Mouse (Mus musculus) hindbrain, postnatal 0 days (tissue): ENCODE results near the gene Srsf7. TPM values are rescaled to one million over a fixed set of nuclear protein-coding genes. Genes with fewer than 3 reads are reported as not detected.
A peak's percentile ranks its signal among the peaks of the same experiment; 100 is the strongest.
"Not testable (repeated sequence)": the region's sequence is repeated elsewhere in the genome, so short reads cannot be mapped to it uniquely, and the experiment has no call there.

ENCODE experiments used
- ATAC-seq: fragments of 200-750 bp; cut with Nextera tagmentation; 2 replicates; pipeline ENCODE4 v1.8.0; 2017; ENCODE audit warnings: mild to moderate bottlenecking, moderate TSS enrichment, moderate library complexity
- DNase-seq: peaks from one replicate; pipeline ENCODE4 v3.0.0-alpha.2; 2015; ENCODE audit warnings: low spot score
- H3K27ac ChIP-seq: fragments of 300-500 bp; sonication (generic); 2 replicates; pipeline ENCODE4 v1.5.1; 2014; ENCODE audit warnings: mild to moderate bottlenecking
- H3K27me3 ChIP-seq: fragments of 300-500 bp; sonication (generic); 2 replicates; pipeline ENCODE4 v1.6.1; 2014; ENCODE audit warnings: low read length, mixed read lengths; ENCODE audit not compliant: insufficient read depth
- H3K36me3 ChIP-seq: fragments of 300-500 bp; sonication (generic); 2 replicates; pipeline ENCODE4 v1.6.1; 2014; ENCODE audit warnings: low read length, mixed read lengths; ENCODE audit not compliant: insufficient read depth
- H3K4me1 ChIP-seq: fragments of 300-500 bp; sonication (generic); 2 replicates; pipeline ENCODE4 v1.6.1; 2014; ENCODE audit warnings: antibody characterized with exemption, low read length, mixed read lengths; ENCODE audit not compliant: insufficient read depth
- H3K4me2 ChIP-seq: fragments of 300-500 bp; sonication (generic); 2 replicates; pipeline ENCODE4 v1.6.1; 2014; ENCODE audit warnings: low read depth, mild to moderate bottlenecking, low read length, moderate library complexity, mixed read lengths
- H3K4me3 ChIP-seq: fragments of 300-500 bp; sonication (generic); 2 replicates; pipeline ENCODE4 v1.5.1; 2014; ENCODE audit warnings: low read length
- H3K9ac ChIP-seq: fragments of 300-500 bp; sonication (generic); replicated peaks from 2 replicates; pipeline ENCODE4 v1.6.1; 2014; ENCODE audit warnings: mild to moderate bottlenecking, low read length, moderate library complexity, mixed read lengths
- H3K9me3 ChIP-seq: fragments of 300-500 bp; sonication (generic); 2 replicates; pipeline ENCODE4 v1.6.1; 2016; ENCODE audit warnings: low read length, mixed read lengths
- CTCF ChIP-seq: IDR thresholded peaks from 2 replicates; pipeline ENCODE4 v1.5.1; 2016; ENCODE audit warnings: antibody characterized with exemption, control low read depth, low read depth
- WGBS: fragments of 180-500 bp; shearing (Covaris S2); extraction: QIAGEN DNeasy Blood & Tissue Kit; methylation state at CpG from one replicate; pipeline ENCODE4 v1.1.7; 2014; 5-methylcytosine and 5-hydroxymethylcytosine counted together
- polyA plus RNA-seq: library from polyadenylated mRNA; unstranded; fragments of >200 nt; fragmentation: Nextera tagmentation; extraction: Ambion mirVana; gene quantifications from 2 replicates; pipeline ENCODE4 v1.2.1, GENCODE M21; 2015
- total RNA-seq: library from RNA; depleted of rRNA; stranded (reverse); fragments of >200 nt; gene quantifications from 2 replicates; pipeline ENCODE4 v1.2.3, GENCODE M21; 2014

Srsf7 gene
- total and polyA plus RNA-seq, 2 experiments from 2014 or later: 111 to 227 TPM

DNA sequence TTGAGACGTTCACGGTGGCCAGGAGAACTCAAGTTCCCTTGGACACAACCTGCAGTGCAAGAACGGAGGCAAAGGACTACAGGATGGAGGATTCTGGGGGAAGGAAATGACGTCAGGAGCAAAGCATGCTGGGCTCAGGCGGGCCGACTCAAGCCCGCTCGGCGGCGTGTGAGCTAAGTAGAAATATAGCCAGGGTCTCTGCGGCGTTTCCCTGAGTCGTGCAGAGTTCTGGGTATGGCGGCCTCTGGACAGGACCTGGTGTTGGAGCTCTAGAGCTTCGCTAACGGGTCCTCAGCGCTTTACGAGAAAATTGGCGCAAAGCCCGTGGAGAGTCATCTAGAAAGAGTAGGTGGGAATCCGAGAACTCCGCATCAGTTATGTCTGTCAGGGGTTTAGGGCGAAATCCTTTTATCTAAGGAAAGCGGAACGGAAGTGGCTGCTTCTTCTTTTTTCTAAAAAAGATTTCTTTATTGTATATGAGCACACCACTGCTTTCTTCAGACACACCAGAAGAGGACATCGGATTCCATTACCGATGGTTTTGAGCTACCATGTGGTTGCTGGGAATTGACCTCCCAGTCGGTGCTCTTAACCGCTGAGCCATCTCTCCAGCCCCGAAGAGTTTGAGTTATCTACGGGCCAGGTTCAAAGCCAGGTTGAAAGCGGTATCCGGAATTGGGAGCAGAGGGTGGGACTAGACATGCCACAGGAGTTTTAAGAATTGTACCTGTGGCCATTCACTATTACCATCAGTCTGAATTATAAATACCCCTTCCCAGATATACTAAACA, 17.4 kb upstream of the Srsf7 start, which contains the start of gene Gemin6:
TSS of gene Gemin6 (plus strand) at position 116 of the 791 bp plus-strand sequence.
- TF ChIP-seq CTCF: no peak
- peak; percentile 97 for ATAC-seq

DNA sequence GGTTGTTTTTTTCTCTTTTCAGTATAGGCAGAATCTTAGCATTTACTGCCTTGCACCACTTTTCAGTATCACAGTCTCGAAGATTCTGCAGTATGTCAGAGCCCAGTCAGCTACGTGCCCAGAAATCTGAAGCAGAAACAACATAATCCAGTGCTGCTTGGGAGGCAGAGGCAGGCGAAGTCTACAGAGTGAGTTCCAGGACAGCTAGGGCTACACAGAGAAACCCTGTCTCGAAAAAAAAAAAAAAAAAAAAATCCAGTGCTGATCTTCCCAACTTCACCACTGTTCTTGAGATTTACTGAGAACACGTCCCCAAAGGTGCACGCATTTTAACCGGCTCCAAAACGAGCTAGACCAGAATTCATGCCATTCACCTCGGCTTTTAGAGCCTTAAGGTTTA, 16.7 kb upstream of the Srsf7 start:
- Histone ChIP-seq H3K27me3 (no peaks in the 10 kb centered on the region), H3K9ac (peak overlapping the region; percentile 60), H3K4me2 (peak overlapping the region; percentile 70), H3K4me1 (peaks cover 5% of the 10 kb centered on the region; the same call in 1 of the 2 replicates), H3K9me3 (no peaks in the 10 kb centered on the region), H3K27ac (peak overlapping the region; percentile 85; the same call in 1 of the 2 replicates), H3K4me3 (peak overlapping the region; percentile 57), H3K36me3 (no peaks in the 10 kb centered on the region)
- 7% methylated on average over 9 of the region's 9 CpGs for WGBS
- TF ChIP-seq CTCF: no peak
- DNase-seq (no peak), ATAC-seq (peak; percentile 63)

More for the DNA sequence above, 17.4 kb upstream of the Srsf7 start, which contains the start of gene Gemin6:
- no peaks in the 10 kb centered on the region for H3K36me3 ChIP-seq
- no peaks in the 10 kb centered on the region for H3K9me3 ChIP-seq
- peaks cover 5% of the 10 kb centered on the region; the same call in 1 of the 2 replicates for H3K4me1 ChIP-seq
- peak within 1 kb of the TSS; percentile 57 for H3K4me3 ChIP-seq
- peak within 1 kb of the TSS; percentile 60 for H3K9ac ChIP-seq
- peak; percentile 96 for DNase-seq
- WGBS: under 1% methylated on average over 33 of the region's 33 CpGs
- peak within 1 kb of the TSS; percentile 70 for H3K4me2 ChIP-seq
- H3K27ac ChIP-seq: peak within 1 kb of the TSS; percentile 85
- H3K27me3 ChIP-seq: no peaks in the 10 kb centered on the region

DNA sequence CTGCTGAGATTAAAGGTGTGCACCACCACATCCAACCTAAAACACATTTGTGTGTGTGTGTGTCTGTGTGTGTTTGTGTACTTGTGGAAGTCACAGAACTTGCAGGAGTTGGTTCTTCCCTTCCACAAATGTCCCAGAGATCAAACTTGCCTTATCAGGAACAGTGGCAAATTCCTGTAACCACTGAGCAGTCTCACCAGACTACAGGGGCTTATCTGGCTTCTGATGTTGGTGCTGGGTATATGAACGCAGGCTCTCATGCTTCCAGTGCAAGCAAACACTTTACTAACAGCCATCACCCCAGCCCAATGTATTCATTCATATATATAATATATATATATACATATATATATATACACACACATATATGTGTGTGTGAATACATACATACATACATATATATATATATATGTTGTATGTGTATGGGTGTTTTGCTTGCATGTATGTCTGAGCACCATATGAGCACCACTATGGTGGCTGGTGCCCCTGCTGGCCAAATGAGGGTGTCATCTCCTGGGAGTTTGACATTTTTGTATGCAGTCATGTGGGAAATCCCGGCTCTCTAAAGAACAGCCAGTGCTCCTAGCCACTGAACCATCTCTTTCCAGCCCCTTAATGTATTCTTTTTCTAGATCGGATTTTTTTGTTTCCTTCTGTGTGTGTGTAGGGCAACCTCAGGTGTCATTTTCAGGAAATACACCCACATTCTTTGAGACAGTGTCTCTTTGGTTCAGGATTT, 15.0 kb upstream of the Srsf7 start:
- peak; percentile 44 for TF ChIP-seq CTCF
- Histone ChIP-seq H3K36me3 (no peaks in the 10 kb centered on the region), H3K4me1 (peaks cover 5% of the 10 kb centered on the region; the same call in 1 of the 2 replicates), H3K27ac (no peak overlapping the region), H3K9ac (no peak overlapping the region), H3K4me2 (no peak overlapping the region), H3K27me3 (no peaks in the 10 kb centered on the region), H3K9me3 (no peaks in the 10 kb centered on the region), H3K4me3 (no peak overlapping the region)
- ATAC-seq (no peak), DNase-seq (peak; percentile 30)
- whole genome bisulfite sequencing: 61% methylated on average over 3 of the region's 3 CpGs

DNA sequence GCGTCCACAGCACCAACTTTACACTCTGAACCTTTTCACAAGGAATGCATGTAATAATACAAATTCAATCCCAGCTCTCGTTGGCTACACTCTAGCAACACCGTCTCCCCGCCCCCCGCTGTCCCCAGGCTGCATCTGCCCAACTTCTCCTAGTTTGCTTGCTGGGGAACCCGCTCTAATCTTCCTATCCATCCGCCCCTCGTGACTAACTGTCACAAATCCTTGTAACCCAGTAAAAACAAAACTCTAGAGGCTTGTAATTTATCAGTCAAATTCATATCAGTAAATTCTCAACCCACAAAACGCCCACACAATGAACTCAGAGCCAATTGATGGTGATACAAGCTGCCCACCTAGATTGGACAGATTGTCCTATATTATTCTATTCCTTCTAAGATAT, 14.1 kb upstream of the Srsf7 start:
- no peak overlapping the region for H3K4me3 ChIP-seq
- 75% methylated on average over 9 of the region's 9 CpGs for WGBS
- ATAC-seq: no peak
- H3K27ac ChIP-seq: no peak overlapping the region
- H3K9me3 ChIP-seq: no peaks in the 10 kb centered on the region
- no peak overlapping the region for H3K9ac ChIP-seq
- no peaks in the 10 kb centered on the region for H3K27me3 ChIP-seq
- H3K36me3 ChIP-seq: no peaks in the 10 kb centered on the region
- H3K4me1 ChIP-seq: peaks cover 5% of the 10 kb centered on the region; the same call in 1 of the 2 replicates
- H3K4me2 ChIP-seq: no peak overlapping the region
- DNase-seq: no peak
- TF ChIP-seq CTCF: no peak

DNA sequence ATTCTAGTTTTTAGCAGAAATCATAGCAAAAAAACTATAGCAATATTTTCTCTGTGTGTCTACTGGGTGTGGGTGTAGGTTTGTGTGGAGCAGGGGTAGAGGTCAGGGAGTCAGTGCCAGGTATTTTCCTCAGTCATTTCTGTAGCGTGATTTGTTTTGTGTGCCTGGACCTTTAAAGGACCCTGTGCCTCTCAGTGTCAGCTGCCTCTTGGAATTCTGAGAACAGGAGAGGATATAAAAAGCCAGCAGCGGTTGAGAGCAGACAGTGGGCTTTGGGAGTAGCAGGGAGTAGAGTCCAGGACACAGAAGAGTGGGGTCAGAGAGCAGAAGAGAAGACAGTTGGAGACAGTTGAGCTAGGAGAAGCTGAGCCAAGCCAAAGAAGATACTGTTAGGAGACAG, 13.0 kb upstream of the Srsf7 start:
- Histone ChIP-seq H3K4me3 (no peak overlapping the region), H3K27me3 (no peaks in the 10 kb centered on the region), H3K9ac (no peak overlapping the region), H3K4me1 (peaks cover 5% of the 10 kb centered on the region; the same call in 1 of the 2 replicates), H3K27ac (no peak overlapping the region), H3K36me3 (no peaks in the 10 kb centered on the region), H3K4me2 (no peak overlapping the region), H3K9me3 (no peaks in the 10 kb centered on the region)
- DNase-seq (no peak), ATAC-seq (no peak)
- TF ChIP-seq CTCF: no peak
- 71% methylated on average over 2 of the region's 2 CpGs for WGBS

GRCm38 (mm10) chr17:80213998-80214397, 6.9 kb upstream of the Srsf7 start:
- H3K27ac ChIP-seq, ATAC-seq, H3K9ac ChIP-seq, H3K27me3 ChIP-seq, H3K4me3 ChIP-seq, H3K36me3 ChIP-seq, DNase-seq, H3K4me2 ChIP-seq, H3K4me1 ChIP-seq, H3K9me3 ChIP-seq: not testable (repeated sequence)
- WGBS: 90% methylated on average over 4 of the region's 4 CpGs
